Mouse (Mus musculus) erythroblast, embryonic 14.5 days (primary cell): Measurements from ENCODE around the gene Olfr52.

Source experiments
- GATA1 ChIP-seq: IDR thresholded peaks from 2 replicates; pipeline ENCODE4 v1.6.1; 2012; ENCODE audit warnings: low read length, inconsistent platforms, mixed read lengths
- TAL1 ChIP-seq: IDR thresholded peaks from 3 replicates; pipeline ENCODE4 v1.6.1; 2012; ENCODE audit warnings: low read length, inconsistent platforms, mixed read lengths

GRCm38 (mm10) chr2:86177720-86178119 lies 7.8 kb downstream of the Olfr52 start, which contains the start of gene Olfr1044:
- no peak for TF ChIP-seq GATA1
- no peak for TF ChIP-seq TAL1
